Mouse (Mus musculus) CD4-positive, CD25-positive, alpha-beta regulatory T cell, adult 4 months (primary cell): Measurements from ENCODE around the gene Dazap1. TPM values are rescaled to one million over a fixed set of nuclear protein-coding genes. Genes with fewer than 3 reads are reported as not detected.
A peak's percentile ranks its signal among the peaks of the same experiment; 100 is the strongest.

Experiments
- ATAC-seq: one replicate; pipeline ENCODE4 v1.8.0; 2017
- polyA plus RNA-seq, 2 experiments: library from polyadenylated mRNA; unstranded; fragments of 100-300 nt; shearing (Covaris generic); gene quantifications; one replicate each; pipeline ENCODE4 v1.2.1; 2017

Dazap1 gene
- polyA plus RNA-seq, 2 experiments from 2014 or later: 10.4 to 14.7 TPM

GRCm38 (mm10) chr10:80324120-80325037 lies 63.1 kb downstream of the Dazap1 start:
- ATAC-seq: no peak

- no peak for ATAC-seq
Measured at GRCm38 (mm10) chr10:80325045-80325444, 63.8 kb downstream of the Dazap1 start.

- ATAC-seq: peak; percentile 91
Measured at GRCm38 (mm10) chr10:80329273-80330081, 68.2 kb downstream of the Dazap1 start, which contains the start of the genes Pcsk4 and Reep6. Gene Pcsk4 (minus strand): TSS chr10:80329498. Gene Reep6 (plus strand): TSS chr10:80329953.

- ATAC-seq: no peak
Measured at GRCm38 (mm10) chr10:80330084-80330483, 68.8 kb downstream of the Dazap1 start.

GRCm38 (mm10) chr10:80330888-80331287 lies 69.6 kb downstream of the Dazap1 start:
- ATAC-seq: no peak

- no peak for ATAC-seq
Measured at GRCm38 (mm10) chr10:80331636-80332524, 70.6 kb downstream of the Dazap1 start.

GRCm38 (mm10) chr10:80332525-80332989 lies 71.3 kb downstream of the Dazap1 start:
- ATAC-seq: no peak

GRCm38 (mm10) chr10:80336263-80336662 lies 75.0 kb downstream of the Dazap1 start:
- ATAC-seq: no peak

Other genes with a start within 250 kb of the Dazap1 start
- 100 to 1,000 TPM; 233 to 369 TPM for gene Arhgap45, start 244.8 kb upstream of the Dazap1 start, polyA plus RNA-seq
- 100 to 1,000 TPM; 194 to 220 TPM for gene Polr2e, start 221.7 kb upstream of the Dazap1 start, polyA plus RNA-seq
- gene Gpx4, start 214.3 kb upstream of the Dazap1 start, polyA plus RNA-seq: 100 to 1,000 TPM; 450 to 480 TPM
- 10 to 100 TPM; 28.4 to 54.8 TPM for gene Sbno2, start 155.9 kb upstream of the Dazap1 start, polyA plus RNA-seq
- gene Stk11, start 145.7 kb upstream of the Dazap1 start, polyA plus RNA-seq: 10 to 100 TPM; 19.2 to 30.7 TPM
- gene Atp5d, start 122.9 kb upstream of the Dazap1 start, polyA plus RNA-seq: 100 to 1,000 TPM; 303 to 370 TPM
- 1 to 10 TPM; 1.3 to 1.4 TPM for gene Cbarp, start 120.7 kb upstream of the Dazap1 start, polyA plus RNA-seq
- gene Midn, start 113.2 kb upstream of the Dazap1 start, polyA plus RNA-seq: 1 to 10 TPM; 4.6 to 8.2 TPM
- 100 to 1,000 TPM; 124 to 272 TPM for gene Cirbp, start 95.5 kb upstream of the Dazap1 start, polyA plus RNA-seq
- 10 to 100 TPM; 21.6 to 23.5 TPM for gene 1600002K03Rik, start 88.5 kb upstream of the Dazap1 start, polyA plus RNA-seq
- under 1 TPM in 1 of 2 experiments, not detected in 1; 0.28 TPM for gene Efna2, start 82.0 kb upstream of the Dazap1 start, polyA plus RNA-seq
- 10 to 100 TPM; 73.3 to 96.9 TPM for gene Mum1, start 35.1 kb upstream of the Dazap1 start, polyA plus RNA-seq
- gene Ndufs7, start 12.4 kb upstream of the Dazap1 start, polyA plus RNA-seq: 100 to 1,000 TPM; 231 to 237 TPM
- gene Gamt, start 474 bp upstream of the Dazap1 start, polyA plus RNA-seq: under 1 TPM in 1 of 2 experiments, not detected in 1; 0.47 TPM
- 1,000 to 10,000 TPM; 1,622 to 1,794 TPM for gene Rps15, start 31.0 kb downstream of the Dazap1 start, polyA plus RNA-seq
- under 1 TPM in 1 of 2 experiments, not detected in 1; 0.16 TPM for gene Apc2, start 34.5 kb downstream of the Dazap1 start, polyA plus RNA-seq
- gene 2310011J03Rik, start 59.1 kb downstream of the Dazap1 start, polyA plus RNA-seq: 10 to 100 TPM; 47.1 to 59.9 TPM
- 10 to 100 TPM; 11.9 to 12.3 TPM for gene Pcsk4, start 68.0 kb downstream of the Dazap1 start, polyA plus RNA-seq
- under 1 TPM in 1 of 2 experiments, not detected in 1; 0.51 TPM for gene Reep6, start 68.5 kb downstream of the Dazap1 start, polyA plus RNA-seq
- gene Adamtsl5, start 86.9 kb downstream of the Dazap1 start, polyA plus RNA-seq: not detected
- not detected for gene Plk5, start 95.0 kb downstream of the Dazap1 start, polyA plus RNA-seq
- 1 to 10 TPM in 1 of 2 experiments, not detected in 1; 1.3 TPM for gene Mex3d, start 126.2 kb downstream of the Dazap1 start, polyA plus RNA-seq
- gene Mbd3, start 138.1 kb downstream of the Dazap1 start, polyA plus RNA-seq: 10 to 100 TPM; 26.7 to 27.2 TPM
- gene Uqcr11, start 145.3 kb downstream of the Dazap1 start, polyA plus RNA-seq: 100 to 1,000 TPM; 268 to 337 TPM
- 1 to 10 TPM; 7.5 to 8.5 TPM for gene Tcf3, start 172.2 kb downstream of the Dazap1 start, polyA plus RNA-seq
- gene Onecut3, start 233.3 kb downstream of the Dazap1 start, polyA plus RNA-seq: not detected